ENCODE assay signal across 8 mouse cellular contexts in the genomic region with DNA sequence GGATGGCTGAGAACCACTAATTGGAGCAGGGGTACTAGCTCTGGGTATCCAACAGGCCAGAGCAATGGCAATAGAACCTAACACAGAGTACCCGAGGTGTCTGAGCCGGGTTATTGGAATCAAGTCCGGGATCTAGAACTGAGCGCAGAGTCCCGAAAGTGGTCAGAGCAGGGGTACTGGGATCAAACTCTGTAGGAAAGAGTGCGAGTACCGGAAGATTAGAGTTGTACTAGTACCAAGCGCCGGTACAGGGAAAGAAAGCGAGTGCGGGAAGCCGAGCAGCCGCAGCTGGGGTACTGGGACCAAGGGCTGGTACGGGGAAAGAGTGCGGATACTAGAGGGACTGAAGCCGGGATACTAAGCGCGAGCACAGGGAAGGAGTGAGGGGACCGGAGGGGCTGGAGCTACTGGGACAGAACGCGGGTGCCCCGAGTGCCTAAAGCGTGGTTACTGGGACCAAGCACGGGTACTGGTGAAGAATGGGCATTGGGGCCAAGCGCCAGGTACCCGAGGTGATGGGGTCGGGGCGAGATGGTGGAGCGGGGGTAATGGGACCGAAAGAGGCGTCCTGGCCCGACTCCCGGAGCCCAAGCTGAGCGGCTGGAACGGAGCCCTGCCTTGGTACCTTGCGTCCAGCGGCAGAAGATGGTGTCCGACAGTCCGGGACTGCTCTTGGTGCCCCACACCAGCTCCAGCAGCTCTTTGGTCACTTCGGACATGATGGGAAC. TPM values are rescaled to one million over a fixed set of nuclear protein-coding genes. Genes with fewer than 3 reads are reported as not detected.
DNase-seq lines count a peak whose midpoint lies in the region; ATAC-seq and TF ChIP-seq lines count a peak whose summit lies in the region.

No protein-coding gene starts in this region.

- peak; percentile 57 for DNase-seq in gastrocnemius, adult 2 months
- no peak for DNase-seq in gastrocnemius, adult 18-20 months (ENCODE audit: low spot score)
- peak; percentile 11 to 45 for DNase-seq in urinary bladder, adult 18-20 months (ENCODE audit: low spot score in 2 of 2)
- DNase-seq in urinary bladder, postnatal 14 days (ENCODE audit: low spot score): no peak
- DNase-seq in left cerebral cortex, postnatal 10 days (ENCODE audit: extremely low spot score in 1 of 2, low spot score in 2 of 2): peak; percentile 20 to 59
- DNase-seq in thymus, adult 18-20 months: peak; percentile 24 to 32

- H3K4me1 ChIP-seq in forebrain, embryonic 12.5 days: peaks cover 11% of the 10 kb centered on the region
- H3K4me1 ChIP-seq in midbrain, embryonic 12.5 days: peaks cover 12% of the 10 kb centered on the region

- no peaks in the 10 kb centered on the region for H3K27me3 ChIP-seq in forebrain, embryonic 12.5 days
- H3K27me3 ChIP-seq in midbrain, embryonic 12.5 days: no peaks in the 10 kb centered on the region

- ATAC-seq in forebrain, embryonic 12.5 days (ENCODE audit: low FRiP score): peak; percentile 77
- peak; percentile 84 for ATAC-seq in midbrain, embryonic 12.5 days (ENCODE audit: low FRiP score, low read depth)

- TF ChIP-seq CTCF in gastrocnemius, adult 2 months (IDR thresholded peaks at IDR 0.05): no peak

- H3K27ac ChIP-seq in gastrocnemius, adult 2 months: peak overlapping the region; percentile 88
- peak overlapping the region; percentile 53; the same call in 1 of the 2 replicates for H3K27ac ChIP-seq in forebrain, embryonic 12.5 days
- peak overlapping the region; percentile 71 for H3K27ac ChIP-seq in midbrain, embryonic 12.5 days (replicated peaks)

- H3K9me3 ChIP-seq in forebrain, embryonic 12.5 days: no peaks in the 10 kb centered on the region
- H3K9me3 ChIP-seq in midbrain, embryonic 12.5 days: no peaks in the 10 kb centered on the region

- H3K9ac ChIP-seq in forebrain, embryonic 12.5 days: peak overlapping the region; percentile 76
- peak overlapping the region; percentile 75 for H3K9ac ChIP-seq in midbrain, embryonic 12.5 days (replicated peaks)

- H3K4me2 ChIP-seq in forebrain, embryonic 12.5 days: peak overlapping the region; percentile 76
- H3K4me2 ChIP-seq in midbrain, embryonic 12.5 days (replicated peaks): peak overlapping the region; percentile 77

- no peaks in the 10 kb centered on the region for H3K36me3 ChIP-seq in forebrain, embryonic 12.5 days (replicated peaks)
- H3K36me3 ChIP-seq in midbrain, embryonic 12.5 days: no peaks in the 10 kb centered on the region

- WGBS in forebrain, embryonic 12.5 days: under 1% methylated on average over 40 of the region's 40 CpGs
- under 1% methylated on average over 40 of the region's 40 CpGs for WGBS in midbrain, embryonic 12.5 days

- intact Hi-C loops in gastrocnemius, adult 2 months (cut with DNase I): loop anchor here (10.0 kb wide), 1 partner anchor 644 kb away; a partner anchor contains a TSS
- intact Hi-C loops in left cerebral cortex, postnatal 10 days (cut with DNase I): no loop called here

- H3K4me3 ChIP-seq in gastrocnemius, adult 2 months: peak overlapping the region; percentile 88
- peak overlapping the region; percentile 75 for H3K4me3 ChIP-seq in forebrain, embryonic 12.5 days (replicated peaks)
- H3K4me3 ChIP-seq in midbrain, embryonic 12.5 days: peak overlapping the region; percentile 87

RNA-seq across cellular contexts. Expression of a gene that starts 0.6 kb away (rescaled TPM):
- 10 to 100 TPM; 10.7 to 11.5 TPM for total RNA-seq in gastrocnemius, adult 2 months (2021)
- 10 to 100 TPM in 1 of 2 experiments, 1 to 10 TPM in 1; 9.0 to 10.9 TPM for total RNA-seq in gastrocnemius, adult 18-20 months (2021)
- 39.3 and 39.5 TPM in 2 replicates for polyA plus RNA-seq in forebrain, embryonic 12.5 days (2016; fragmentation: Nextera tagmentation; extraction: Ambion mirVana)
- 10 to 100 TPM; 69.7 to 76.8 TPM for total RNA-seq in left cerebral cortex, postnatal 10 days (2021)
- 37.7 and 41.2 TPM in 2 replicates for polyA plus RNA-seq in midbrain, embryonic 12.5 days (2016; fragmentation: Nextera tagmentation; extraction: Ambion mirVana)

Comparison
In these comparisons a context has a peak if more than half of its experiments do, and no peak if none do; other contexts are left out.
1. DNase-seq: peak in gastrocnemius, adult 2 months (single experiment), urinary bladder, adult 18-20 months (2 of 2), left cerebral cortex, postnatal 10 days (2 of 2) and thymus, adult 18-20 months (2 of 2); none in gastrocnemius, adult 18-20 months (single experiment) and urinary bladder, postnatal 14 days (single experiment).
2. RNA of a gene that starts 0.6 kb away (total RNA-seq): 69.7 to 76.8 TPM in left cerebral cortex, postnatal 10 days; 10.7 to 11.5 TPM in gastrocnemius, adult 2 months and 9.0 to 10.9 TPM in gastrocnemius, adult 18-20 months; every median in the first group is over 4 times any median in the second.
3. Peak in every context shown above with its lines, with median percentiles within 50 percentile points of each other: H3K27ac ChIP-seq and H3K4me3 ChIP-seq.